Mouse (Mus musculus) intestine, postnatal 0 days (tissue): ENCODE results near the gene Gm29776. TPM values are rescaled to one million over a fixed set of nuclear protein-coding genes. Genes with fewer than 3 reads are reported as not detected.
A peak's percentile ranks its signal among the peaks of the same experiment; 100 is the strongest.

Experiments used
- ATAC-seq: fragments of 200-750 bp; cut with Nextera tagmentation; 2 replicates; pipeline ENCODE4 v1.8.0; 2017; ENCODE audit warnings: mild to moderate bottlenecking, moderate TSS enrichment, moderate library complexity
- H3K27ac ChIP-seq: fragments of 300-500 bp; sonication (generic); 2 replicates; pipeline ENCODE4 v1.5.1; 2014; ENCODE audit warnings: mild to moderate bottlenecking, low read depth, low read length, moderate library complexity
- H3K27me3 ChIP-seq: fragments of 300-500 bp; sonication (generic); replicated peaks from 2 replicates; pipeline ENCODE4 v1.6.1; 2014; ENCODE audit warnings: low read length, mixed read lengths; ENCODE audit not compliant: control insufficient read depth, insufficient read depth
- H3K36me3 ChIP-seq: fragments of 300-500 bp; sonication (generic); 2 replicates; pipeline ENCODE4 v1.6.1; 2014; ENCODE audit warnings: mild to moderate bottlenecking, moderate library complexity; ENCODE audit not compliant: control insufficient read depth, insufficient read depth
- H3K4me1 ChIP-seq: fragments of 300-500 bp; sonication (generic); replicated peaks from 2 replicates; pipeline ENCODE4 v1.6.1; 2014; ENCODE audit warnings: antibody characterized with exemption, low read length, mixed read lengths; ENCODE audit not compliant: control insufficient read depth, insufficient read depth
- H3K4me2 ChIP-seq: fragments of 300-500 bp; sonication (generic); replicated peaks from 2 replicates; pipeline ENCODE4 v1.6.1; 2014; ENCODE audit warnings: low read depth, mild to moderate bottlenecking, moderate library complexity
- H3K4me3 ChIP-seq: fragments of 300-500 bp; sonication (generic); 2 replicates; pipeline ENCODE4 v1.5.1; 2014; ENCODE audit warnings: low read depth, low read length
- H3K9ac ChIP-seq: fragments of 300-500 bp; sonication (generic); 2 replicates; pipeline ENCODE4 v1.6.1; 2014; ENCODE audit warnings: mild to moderate bottlenecking, low read depth, low read length
- H3K9me3 ChIP-seq: fragments of 300-500 bp; sonication (generic); 2 replicates; pipeline ENCODE4 v1.6.1; 2016; ENCODE audit warnings: mixed run types; ENCODE audit not compliant: control insufficient read depth
- CTCF ChIP-seq: sonication (generic); IDR thresholded peaks from 2 replicates; pipeline ENCODE4 v1.5.1; 2016; ENCODE audit warnings: low read depth, mild to moderate bottlenecking, control low read depth, antibody characterized with exemption, moderate library complexity
- WGBS: fragments of 180-500 bp; shearing (Covaris S2); extraction: QIAGEN DNeasy Blood & Tissue Kit; methylation state at CpG from one replicate; pipeline ENCODE4 v1.1.7; 2014; 5-methylcytosine and 5-hydroxymethylcytosine counted together
- polyA plus RNA-seq: library from polyadenylated mRNA; unstranded; fragments of >200 nt; fragmentation: Nextera tagmentation; extraction: Ambion mirVana; gene quantifications from 2 replicates; pipeline ENCODE4 v1.2.1, GENCODE M21; 2015

The Gm29776 gene
- polyA plus RNA-seq, 1 experiment from 2014 or later: not detected

DNA sequence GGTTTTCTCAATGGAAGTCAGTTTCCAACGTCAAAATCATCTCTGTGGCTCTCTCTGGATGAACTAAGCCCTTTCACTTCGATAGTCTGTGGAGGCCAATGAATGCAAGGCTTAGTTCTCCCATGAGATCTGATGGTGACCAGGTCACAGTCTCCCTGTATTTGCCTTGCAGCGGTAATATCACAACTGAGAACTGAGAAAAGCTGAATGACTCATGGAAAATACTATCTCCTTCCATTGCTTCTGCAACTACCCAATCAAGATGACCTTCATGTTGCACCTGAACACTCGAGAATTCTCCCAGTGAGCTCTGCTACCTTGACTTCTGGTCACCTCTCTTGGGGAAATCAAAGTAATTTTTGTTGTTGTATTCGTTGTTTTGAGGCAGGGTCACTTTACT, 28.9 kb upstream of the Gm29776 start:
- Histone ChIP-seq H3K36me3 (peaks cover 59% of the 10 kb centered on the region), H3K27me3 (no peaks in the 10 kb centered on the region), H3K27ac (no peak overlapping the region), H3K4me2 (no peak overlapping the region), H3K9me3 (no peaks in the 10 kb centered on the region), H3K4me1 (0 out of 2 replicates have a peak, but pooled peaks cover 4% of the 10 kb centered on the region), H3K4me3 (no peak overlapping the region), H3K9ac (no peak overlapping the region)
- WGBS: 64% methylated on average over 5 of the region's 5 CpGs
- ATAC-seq: no peak
- TF ChIP-seq CTCF: no peak

DNA sequence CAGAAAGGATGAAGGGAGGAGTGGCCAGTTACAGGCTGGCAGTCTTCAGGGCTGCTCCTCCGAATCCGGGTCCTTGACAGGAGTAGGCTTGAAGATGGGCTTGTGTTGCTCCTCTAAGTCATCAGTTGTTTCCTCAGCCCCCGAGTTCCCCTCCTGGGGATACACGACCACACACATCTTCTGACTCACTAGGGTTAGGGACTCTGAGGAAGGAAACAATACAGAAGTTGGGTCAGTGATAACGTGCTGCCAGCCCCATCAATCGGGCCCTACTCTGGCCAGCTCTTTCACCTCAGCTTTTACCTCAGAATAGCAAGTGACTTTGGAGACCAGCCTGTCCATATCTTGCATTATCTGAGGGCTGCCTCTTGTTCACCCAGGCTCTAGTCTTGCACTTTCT, 25.4 kb upstream of the Gm29776 start:
- no peaks in the 10 kb centered on the region for H3K27me3 ChIP-seq
- 65% methylated on average over 6 of the region's 6 CpGs for whole genome bisulfite sequencing
- 0 out of 2 replicates have a peak, but pooled peaks cover 4% of the 10 kb centered on the region for H3K4me1 ChIP-seq
- ATAC-seq: no peak
- H3K4me3 ChIP-seq: no peak overlapping the region
- H3K9ac ChIP-seq: no peak overlapping the region
- H3K36me3 ChIP-seq: peaks cover 40% of the 10 kb centered on the region
- no peak overlapping the region for H3K4me2 ChIP-seq
- no peak for TF ChIP-seq CTCF
- H3K27ac ChIP-seq: no peak overlapping the region
- H3K9me3 ChIP-seq: no peaks in the 10 kb centered on the region

DNA sequence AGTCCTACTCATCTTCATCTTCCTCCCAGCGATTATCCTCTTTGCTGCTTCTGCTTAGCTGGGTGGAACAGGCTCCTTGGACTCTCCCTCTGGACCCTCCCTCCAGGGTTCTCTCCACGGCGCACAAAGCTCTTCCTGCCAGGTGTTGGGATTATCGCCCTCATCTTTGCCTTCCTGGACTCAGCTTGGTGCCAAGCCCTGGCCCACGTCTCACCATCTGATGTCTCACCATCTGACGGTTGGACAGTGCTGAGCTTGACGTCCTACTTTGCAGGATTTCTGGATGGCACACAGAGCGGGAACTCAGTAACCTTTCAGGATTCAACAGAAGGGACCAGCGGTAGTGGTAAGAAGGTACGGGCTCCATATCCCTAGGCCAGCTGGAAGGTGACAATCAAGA, 23.1 kb upstream of the Gm29776 start:
- no peak for ATAC-seq
- no peak overlapping the region; the same call in 1 of the 2 replicates for H3K27ac ChIP-seq
- TF ChIP-seq CTCF: no peak
- 79% methylated on average over 10 of the region's 10 CpGs for WGBS
- no peak overlapping the region for H3K9ac ChIP-seq
- no peak overlapping the region for H3K4me3 ChIP-seq
- H3K4me1 ChIP-seq: 0 out of 2 replicates have a peak, but pooled peaks cover 4% of the 10 kb centered on the region
- no peaks in the 10 kb centered on the region for H3K9me3 ChIP-seq
- peaks cover 39% of the 10 kb centered on the region for H3K36me3 ChIP-seq
- H3K27me3 ChIP-seq: no peaks in the 10 kb centered on the region
- H3K4me2 ChIP-seq: no peak overlapping the region

DNA sequence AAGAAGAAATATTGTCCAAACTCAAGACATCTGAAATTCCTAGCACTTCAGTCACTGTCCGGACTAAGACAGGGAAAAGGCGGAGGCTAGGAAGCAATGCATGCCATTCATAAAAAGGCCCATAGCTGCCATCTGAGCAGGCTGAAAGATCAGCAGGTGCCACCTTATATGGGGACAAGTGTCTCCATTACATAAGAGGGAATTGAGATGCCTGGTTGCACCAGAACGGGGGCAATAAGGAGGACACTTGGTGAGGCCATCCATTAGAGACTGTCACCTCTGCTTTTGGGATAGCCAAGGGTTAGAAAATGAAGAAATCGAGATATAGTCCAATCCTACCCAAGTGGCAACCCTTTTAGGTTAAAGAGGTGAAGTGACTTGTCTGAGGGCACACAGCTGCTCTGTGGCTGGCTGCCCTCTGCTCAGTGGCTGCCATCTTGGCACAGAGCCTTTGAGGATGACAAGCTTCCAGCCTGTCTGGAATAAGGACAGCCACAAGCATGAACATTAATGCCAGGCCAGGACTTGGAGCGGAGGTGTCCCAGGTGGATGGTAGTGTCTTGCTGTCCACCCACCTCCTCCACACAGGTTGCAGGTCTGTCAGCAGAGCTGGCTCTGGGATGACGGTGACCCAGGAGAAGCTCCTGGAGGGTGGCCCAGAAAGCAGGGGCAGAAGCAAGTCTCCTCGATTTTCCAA, 22.2 kb upstream of the Gm29776 start:
- peaks cover 31% of the 10 kb centered on the region; the same call in 1 of the 2 replicates for H3K36me3 ChIP-seq
- no peak overlapping the region for H3K4me3 ChIP-seq
- no peaks in the 10 kb centered on the region for H3K9me3 ChIP-seq
- 0 out of 2 replicates have a peak, but pooled peaks cover 4% of the 10 kb centered on the region for H3K4me1 ChIP-seq
- 89% methylated on average over 7 of the region's 7 CpGs for WGBS
- H3K4me2 ChIP-seq: no peak overlapping the region
- no peak for ATAC-seq
- TF ChIP-seq CTCF: no peak
- no peak overlapping the region for H3K9ac ChIP-seq
- no peaks in the 10 kb centered on the region for H3K27me3 ChIP-seq
- no peak overlapping the region for H3K27ac ChIP-seq

DNA sequence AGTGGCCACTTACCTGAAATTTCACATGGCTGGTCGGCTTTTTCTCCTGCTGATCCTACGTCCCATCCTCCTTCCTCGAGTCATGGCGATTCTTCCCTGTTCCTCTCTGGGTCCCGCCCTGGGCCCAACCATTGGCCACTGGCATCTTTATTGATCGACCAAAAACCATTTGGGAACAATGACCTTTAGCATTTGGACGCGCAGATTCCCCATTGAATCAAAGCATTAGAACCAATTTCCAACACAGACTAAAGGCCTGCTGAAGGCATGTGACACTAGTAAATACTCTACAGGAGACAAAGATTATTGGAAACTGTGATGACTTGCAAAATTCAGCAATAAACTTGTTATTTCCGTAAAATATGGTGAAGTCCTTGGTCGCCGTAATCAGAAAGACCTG, 21.4 kb upstream of the Gm29776 start:
- Histone ChIP-seq H3K4me2 (no peak overlapping the region), H3K4me3 (no peak overlapping the region), H3K4me1 (0 out of 2 replicates have a peak, but pooled peaks cover 4% of the 10 kb centered on the region), H3K9ac (no peak overlapping the region), H3K36me3 (peaks cover 26% of the 10 kb centered on the region; the same call in 1 of the 2 replicates), H3K27me3 (no peaks in the 10 kb centered on the region), H3K27ac (no peak overlapping the region), H3K9me3 (no peaks in the 10 kb centered on the region)
- ATAC-seq: no peak
- WGBS: 86% methylated on average over 11 of the region's 11 CpGs
- TF ChIP-seq CTCF: no peak

DNA sequence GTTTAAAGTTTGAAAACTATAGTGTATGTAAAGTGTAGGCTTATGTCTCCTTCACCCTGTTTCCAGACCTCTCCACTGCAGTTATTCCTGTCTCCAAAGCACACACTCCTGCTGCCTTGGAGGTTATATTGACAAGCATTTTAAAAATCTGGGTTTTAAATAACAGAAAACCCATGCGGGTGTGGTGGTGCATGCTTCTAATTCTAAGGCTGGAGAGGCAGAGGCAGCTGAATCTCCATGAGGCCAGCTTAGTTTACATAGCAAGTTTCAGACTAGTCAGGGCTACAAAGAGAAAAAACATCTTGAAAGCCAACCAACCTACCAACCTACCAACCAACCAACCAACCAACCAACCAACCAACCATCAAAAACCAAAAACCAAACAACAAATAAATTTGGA, 16.8 kb upstream of the Gm29776 start:
- Histone ChIP-seq H3K4me1 (no peaks in the 10 kb centered on the region; the same call in 1 of the 2 replicates), H3K4me2 (peak overlapping the region; percentile 71; the same call in 1 of the 2 replicates), H3K9me3 (no peaks in the 10 kb centered on the region), H3K36me3 (no peaks in the 10 kb centered on the region), H3K27ac (no peak overlapping the region), H3K9ac (no peak overlapping the region), H3K27me3 (no peaks in the 10 kb centered on the region), H3K4me3 (no peak overlapping the region)
- TF ChIP-seq CTCF: no peak
- WGBS: 59% methylated on average over 1 of the region's 1 CpGs
- ATAC-seq: no peak
